Mouse (Mus musculus) embryonic facial prominence, embryonic 12.5 days (tissue): ENCODE results near the gene Dlg2. TPM values are rescaled to one million over a fixed set of nuclear protein-coding genes. Genes with fewer than 3 reads are reported as not detected.

Experiments
- ATAC-seq: fragments of 200-750 bp; cut with Nextera tagmentation; 2 replicates; pipeline ENCODE4 v1.8.0; 2017; ENCODE audit not compliant: insufficient number of reproducible peaks, insufficient read depth, low FRiP score, low TSS enrichment
- H3K27ac ChIP-seq: fragments of 300-500 bp; sonication (generic); 2 replicates; pipeline ENCODE4 v1.5.1; 2016; ENCODE audit warnings: mild to moderate bottlenecking
- H3K27me3 ChIP-seq: fragments of 300-500 bp; sonication (generic); 2 replicates; pipeline ENCODE4 v1.6.1; 2016; ENCODE audit warnings: mild to moderate bottlenecking, moderate library complexity
- H3K36me3 ChIP-seq: fragments of 300-500 bp; sonication (generic); 2 replicates; pipeline ENCODE4 v1.6.1; 2016; ENCODE audit warnings: mild to moderate bottlenecking
- H3K4me1 ChIP-seq: fragments of 300-500 bp; sonication (generic); 2 replicates; pipeline ENCODE4 v1.6.1; 2016
- H3K4me2 ChIP-seq: fragments of 300-500 bp; sonication (generic); replicated peaks from 2 replicates; pipeline ENCODE4 v1.6.1; 2016; ENCODE audit warnings: mild to moderate bottlenecking, moderate library complexity
- H3K4me3 ChIP-seq: fragments of 300-500 bp; sonication (generic); 2 replicates; pipeline ENCODE4 v1.5.1; 2016; ENCODE audit warnings: mild to moderate bottlenecking
- H3K9ac ChIP-seq: fragments of 300-500 bp; sonication (generic); 2 replicates; pipeline ENCODE4 v1.6.1; 2016; ENCODE audit warnings: mild to moderate bottlenecking, moderate library complexity
- H3K9me3 ChIP-seq: fragments of 300-500 bp; sonication (generic); 2 replicates; pipeline ENCODE4 v1.6.1; 2016; ENCODE audit warnings: mild to moderate bottlenecking, moderate library complexity
- WGBS: fragments of 180-500 bp; shearing (Covaris S2); methylation state at CpG from one replicate; pipeline ENCODE4 v1.1.7; 2016; 5-methylcytosine and 5-hydroxymethylcytosine counted together
- polyA plus RNA-seq: library from polyadenylated mRNA; unstranded; fragments of >200 nt; fragmentation: Nextera tagmentation; extraction: Ambion mirVana; gene quantifications from 2 replicates; pipeline ENCODE4 v1.2.1, GENCODE M21; 2016

Gene Dlg2
- polyA plus RNA-seq, 1 experiment from 2014 or later, result 11.0 TPM

DNA sequence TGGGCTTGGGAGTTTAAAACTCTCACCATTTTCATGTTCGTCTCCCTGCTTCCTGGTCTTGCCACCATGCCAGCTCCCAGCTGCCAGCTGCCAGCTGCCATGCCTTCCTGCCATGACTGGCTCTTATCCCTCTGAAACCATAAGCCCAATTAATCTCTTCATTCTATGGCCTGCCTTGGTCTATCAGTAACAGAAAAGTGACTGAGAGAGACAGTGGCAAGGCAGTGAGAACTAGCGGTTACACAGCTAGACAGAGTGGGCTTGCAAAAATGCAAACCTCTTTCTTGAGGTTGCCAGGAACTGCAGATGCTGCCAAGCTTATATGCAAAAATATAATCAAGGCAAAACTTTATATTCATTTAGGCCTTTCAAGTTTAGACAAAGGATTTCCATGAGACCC is 1183.0 kb downstream of the Dlg2 start:
- no peak overlapping the region for H3K27ac ChIP-seq
- H3K9me3 ChIP-seq, result no peaks in the 10 kb centered on the region
- no peaks in the 10 kb centered on the region for H3K27me3 ChIP-seq
- ATAC-seq, result no peak
- H3K9ac ChIP-seq, result no peak overlapping the region
- WGBS, result 72% methylated on average over 2 of the region's 2 CpGs
- H3K4me2 ChIP-seq, result no peak overlapping the region
- no peaks in the 10 kb centered on the region for H3K36me3 ChIP-seq
- no peaks in the 10 kb centered on the region for H3K4me1 ChIP-seq
- no peak overlapping the region for H3K4me3 ChIP-seq

GRCm38 (mm10) chr7:91672236-91673017 is 1196.0 kb downstream of the Dlg2 start:
- H3K4me3 ChIP-seq, result no peak overlapping the region
- H3K27me3 ChIP-seq, result no peaks in the 10 kb centered on the region
- H3K9ac ChIP-seq, result no peak overlapping the region
- 83% methylated on average over 13 of the region's 13 CpGs for WGBS
- no peak for ATAC-seq
- H3K4me1 ChIP-seq, result no peaks in the 10 kb centered on the region
- H3K4me2 ChIP-seq, result no peak overlapping the region
- no peaks in the 10 kb centered on the region for H3K36me3 ChIP-seq
- H3K9me3 ChIP-seq, result no peaks in the 10 kb centered on the region
- no peak overlapping the region for H3K27ac ChIP-seq

GRCm38 (mm10) chr7:91674401-91674800 is 1197.9 kb downstream of the Dlg2 start:
- no peak overlapping the region for H3K27ac ChIP-seq
- H3K27me3 ChIP-seq, result no peaks in the 10 kb centered on the region
- no peak for ATAC-seq
- H3K9ac ChIP-seq, result no peak overlapping the region
- no peaks in the 10 kb centered on the region for H3K9me3 ChIP-seq
- no peak overlapping the region for H3K4me2 ChIP-seq
- H3K4me3 ChIP-seq, result no peak overlapping the region
- H3K36me3 ChIP-seq, result no peaks in the 10 kb centered on the region
- no peaks in the 10 kb centered on the region for H3K4me1 ChIP-seq

DNA sequence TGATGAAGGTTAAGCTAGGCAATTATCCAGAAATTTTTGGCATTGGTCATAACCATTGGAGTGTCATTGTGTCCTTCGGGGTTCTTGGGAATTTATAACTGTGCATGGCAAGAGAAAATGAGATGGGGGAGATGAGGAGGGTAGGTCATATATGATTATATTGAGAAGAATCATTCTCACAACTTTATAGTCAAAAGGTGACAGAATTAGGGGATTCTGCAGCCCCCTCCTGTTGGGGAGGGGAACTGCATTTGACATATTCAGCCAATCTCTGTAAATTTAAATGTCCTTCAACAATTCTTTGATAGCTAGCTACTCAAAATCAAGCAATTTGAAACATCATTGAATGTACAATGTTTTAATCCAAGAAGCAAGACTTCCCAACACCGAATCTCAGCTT is 1201.5 kb downstream of the Dlg2 start:
- H3K4me2 ChIP-seq, result no peak overlapping the region
- H3K9ac ChIP-seq, result no peak overlapping the region
- no peak overlapping the region for H3K4me3 ChIP-seq
- no peaks in the 10 kb centered on the region for H3K36me3 ChIP-seq
- H3K9me3 ChIP-seq, result no peaks in the 10 kb centered on the region
- no peaks in the 10 kb centered on the region for H3K4me1 ChIP-seq
- ATAC-seq, result no peak
- H3K27me3 ChIP-seq, result no peaks in the 10 kb centered on the region
- H3K27ac ChIP-seq, result no peak overlapping the region
- WGBS, result 71% methylated on average over 2 of the region's 2 CpGs

DNA sequence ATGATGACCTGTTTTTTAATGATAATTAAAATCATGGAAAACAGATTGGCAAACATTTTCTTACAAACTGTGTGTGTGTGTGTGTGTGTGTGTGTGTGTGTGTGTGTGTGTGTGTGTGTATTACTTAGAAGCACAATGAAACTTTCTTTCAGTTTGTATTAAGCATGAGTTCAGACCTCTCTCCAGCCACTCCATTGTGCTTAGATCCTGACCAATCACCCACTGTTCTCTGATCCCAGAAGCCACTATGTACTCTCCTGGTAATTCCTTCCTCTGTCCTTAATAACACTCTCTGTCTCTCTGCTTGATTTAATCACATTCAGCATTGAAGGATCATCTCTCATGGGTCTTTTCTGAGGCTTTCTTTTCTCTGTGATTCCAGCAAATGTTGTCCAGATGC is 1211.5 kb downstream of the Dlg2 start:
- no peak overlapping the region for H3K4me2 ChIP-seq
- H3K4me1 ChIP-seq, result no peaks in the 10 kb centered on the region
- no peak overlapping the region for H3K4me3 ChIP-seq
- ATAC-seq, result no peak
- no peaks in the 10 kb centered on the region for H3K27me3 ChIP-seq
- no peak overlapping the region for H3K27ac ChIP-seq
- H3K9ac ChIP-seq, result no peak overlapping the region
- no peaks in the 10 kb centered on the region for H3K9me3 ChIP-seq
- H3K36me3 ChIP-seq, result no peaks in the 10 kb centered on the region

DNA sequence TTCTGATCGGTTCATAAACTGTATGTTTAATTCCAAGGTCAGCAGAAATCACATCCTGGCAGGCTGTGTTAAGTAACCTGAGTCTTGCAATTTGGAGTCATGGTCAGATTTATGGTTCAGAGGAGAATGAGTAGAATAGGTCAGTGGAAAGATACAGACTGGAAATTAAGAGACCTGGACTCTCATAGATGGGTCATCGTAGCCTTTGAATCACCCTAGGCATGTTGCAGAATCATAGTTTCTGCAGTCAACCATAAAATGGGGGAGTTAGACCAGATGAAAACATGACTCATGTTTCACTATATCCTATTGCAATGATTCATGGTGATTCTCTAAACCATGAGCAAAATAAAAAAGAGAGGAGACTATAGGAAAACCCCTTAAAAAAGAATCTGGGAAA is 1213.4 kb downstream of the Dlg2 start:
- H3K4me1 ChIP-seq, result no peaks in the 10 kb centered on the region
- WGBS, result 65% methylated on average over 2 of the region's 2 CpGs
- no peaks in the 10 kb centered on the region for H3K27me3 ChIP-seq
- H3K36me3 ChIP-seq, result no peaks in the 10 kb centered on the region
- H3K9me3 ChIP-seq, result no peaks in the 10 kb centered on the region
- no peak overlapping the region for H3K27ac ChIP-seq
- no peak for ATAC-seq
- H3K4me3 ChIP-seq, result no peak overlapping the region
- no peak overlapping the region for H3K4me2 ChIP-seq
- no peak overlapping the region for H3K9ac ChIP-seq

GRCm38 (mm10) chr7:91709853-91710252 is 1233.4 kb downstream of the Dlg2 start:
- H3K9ac ChIP-seq, result no peak overlapping the region

DNA sequence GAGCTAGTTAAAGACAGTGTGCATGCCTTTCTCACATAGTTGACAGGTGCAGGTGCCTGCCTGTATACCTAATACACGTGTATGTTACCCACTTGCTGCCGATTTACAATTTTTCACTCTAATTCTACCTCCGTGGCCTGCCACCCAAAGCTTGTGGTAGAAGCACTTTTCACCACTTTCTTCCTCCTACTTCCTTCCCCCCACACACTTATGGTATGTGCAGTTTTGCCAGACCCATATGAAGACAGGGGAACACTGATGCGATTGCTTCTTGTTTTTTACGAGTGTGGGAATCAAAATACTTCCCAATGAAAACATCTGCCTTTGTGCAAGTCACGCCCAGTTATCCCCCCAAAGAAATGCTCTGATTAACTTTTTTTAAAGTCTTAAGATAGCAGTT is 1234.7 kb downstream of the Dlg2 start:
- Histone ChIP-seq H3K27me3 (no peaks in the 10 kb centered on the region), H3K4me3 (no peak overlapping the region), H3K9ac (no peak overlapping the region), H3K4me2 (no peak overlapping the region), H3K4me1 (no peaks in the 10 kb centered on the region), H3K27ac (no peak overlapping the region), H3K36me3 (no peaks in the 10 kb centered on the region), H3K9me3 (no peaks in the 10 kb centered on the region)
- no peak for ATAC-seq
- WGBS, result 73% methylated on average over 6 of the region's 6 CpGs

More at GRCm38 (mm10) chr7:91709853-91710252, 1233.4 kb downstream of the Dlg2 start:
- Histone ChIP-seq H3K4me2 (no peak overlapping the region), H3K27ac (no peak overlapping the region), H3K4me1 (no peaks in the 10 kb centered on the region), H3K27me3 (no peaks in the 10 kb centered on the region), H3K36me3 (no peaks in the 10 kb centered on the region), H3K9me3 (no peaks in the 10 kb centered on the region), H3K4me3 (no peak overlapping the region)
- WGBS, result 74% methylated on average over 5 of the region's 5 CpGs
- no peak for ATAC-seq

- H3K27ac ChIP-seq, result no peak overlapping the region
- H3K4me3 ChIP-seq, result no peak overlapping the region
Measured at GRCm38 (mm10) chr7:91715776-91716175, 1239.3 kb downstream of the Dlg2 start.

DNA sequence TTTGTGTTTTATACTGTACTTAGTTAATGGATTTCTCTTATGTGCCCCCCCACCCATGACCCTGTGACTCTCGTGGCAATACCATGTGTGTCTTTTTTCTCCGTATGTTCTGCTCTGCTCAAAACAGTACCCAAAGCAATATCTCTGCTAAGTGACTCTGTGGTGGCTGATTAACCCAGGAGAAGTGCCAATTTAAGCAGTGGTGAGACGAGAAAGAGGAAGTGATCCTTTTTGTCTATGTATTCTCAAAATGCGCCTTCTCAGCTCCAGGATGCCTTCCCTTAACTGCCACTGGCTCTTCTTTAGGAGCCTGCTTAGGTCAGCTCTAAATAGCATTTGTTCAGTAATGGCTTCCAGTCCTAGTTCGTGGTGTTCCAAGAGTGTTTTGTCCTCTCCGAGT is 1240.2 kb downstream of the Dlg2 start:
- H3K27ac ChIP-seq, result no peak overlapping the region
- H3K36me3 ChIP-seq, result no peaks in the 10 kb centered on the region
- no peak overlapping the region for H3K4me2 ChIP-seq
- H3K4me3 ChIP-seq, result no peak overlapping the region
- no peak overlapping the region for H3K9ac ChIP-seq
- ATAC-seq, result no peak
- no peaks in the 10 kb centered on the region for H3K27me3 ChIP-seq
- 73% methylated on average over 6 of the region's 6 CpGs for WGBS
- H3K9me3 ChIP-seq, result no peaks in the 10 kb centered on the region
- no peaks in the 10 kb centered on the region for H3K4me1 ChIP-seq

More at GRCm38 (mm10) chr7:91715776-91716175, 1239.3 kb downstream of the Dlg2 start:
- Histone ChIP-seq H3K4me1 (no peaks in the 10 kb centered on the region), H3K36me3 (no peaks in the 10 kb centered on the region), H3K27me3 (no peaks in the 10 kb centered on the region), H3K9me3 (no peaks in the 10 kb centered on the region), H3K9ac (no peak overlapping the region), H3K4me2 (no peak overlapping the region)
- ATAC-seq, result no peak
- WGBS, result 81% methylated on average over 1 of the region's 1 CpGs

GRCm38 (mm10) chr7:91720318-91720717 is 1243.8 kb downstream of the Dlg2 start:
- no peaks in the 10 kb centered on the region for H3K4me1 ChIP-seq

DNA sequence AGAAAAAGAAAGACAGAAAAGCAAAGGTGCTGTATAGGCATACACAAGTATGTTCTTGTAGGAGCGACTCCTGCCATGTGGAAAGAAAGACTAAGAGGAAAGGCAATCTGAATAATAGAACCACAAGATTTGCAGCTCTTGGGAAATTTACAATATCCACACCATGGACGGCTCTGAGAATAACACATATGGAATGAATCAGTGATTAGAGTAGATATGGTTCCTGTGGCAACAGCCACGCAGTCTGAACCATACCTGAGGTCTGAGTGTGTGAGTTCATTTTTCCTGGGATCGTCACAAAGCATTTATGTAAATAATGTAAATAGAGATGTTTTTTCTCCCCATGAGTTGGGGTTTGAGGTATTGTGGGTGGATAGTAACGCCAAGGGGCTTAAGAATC is 1247.9 kb downstream of the Dlg2 start:
- no peak overlapping the region for H3K4me3 ChIP-seq
- no peaks in the 10 kb centered on the region for H3K27me3 ChIP-seq
- WGBS, result 45% methylated on average over 5 of the region's 5 CpGs
- no peak overlapping the region for H3K4me2 ChIP-seq
- 0 out of 2 replicates have a peak, but pooled peaks have one; percentile 47 for ATAC-seq
- no peaks in the 10 kb centered on the region for H3K9me3 ChIP-seq
- H3K36me3 ChIP-seq, result no peaks in the 10 kb centered on the region
- no peak overlapping the region for H3K9ac ChIP-seq
- H3K4me1 ChIP-seq, result no peaks in the 10 kb centered on the region
- H3K27ac ChIP-seq, result no peak overlapping the region

More at GRCm38 (mm10) chr7:91720318-91720717, 1243.8 kb downstream of the Dlg2 start:
- Histone ChIP-seq H3K4me3 (no peak overlapping the region), H3K4me2 (no peak overlapping the region), H3K36me3 (no peaks in the 10 kb centered on the region), H3K27me3 (no peaks in the 10 kb centered on the region), H3K27ac (no peak overlapping the region), H3K9me3 (no peaks in the 10 kb centered on the region), H3K9ac (no peak overlapping the region)
- no peak for ATAC-seq
